Mouse (Mus musculus) ES-E14 (cell line): ENCODE results near the gene Elp5. TPM values are rescaled to one million over a fixed set of nuclear protein-coding genes. Genes with fewer than 3 reads are reported as not detected.

Experiments used
- DNase-seq: peaks from one replicate; pipeline ENCODE4 v3.0.0-alpha.2; 2013; ENCODE audit warnings: low read depth, low spot score
- H3K27ac ChIP-seq: 2 replicates; pipeline ENCODE4 v1.5.1; 2012; ENCODE audit warnings: low read depth, mild to moderate bottlenecking, low read length, moderate library complexity, mixed read lengths; ENCODE audit not compliant: poor library complexity, insufficient read depth, severe bottlenecking
- H3K36me3 ChIP-seq: 2 replicates; pipeline ENCODE4 v1.6.1; 2012; ENCODE audit warnings: mild to moderate bottlenecking, low read length, moderate library complexity, mixed read lengths; ENCODE audit not compliant: control insufficient read depth, poor library complexity, insufficient read depth, severe bottlenecking
- H3K4me1 ChIP-seq, 2 experiments: fragments of 150-350 bp in 1 of 2; sonication (generic) in 1 of 2; 2 replicates each; pipeline ENCODE4 v1.6.1; 2012; ENCODE audit warnings: low read length in 2 of 2, mild to moderate bottlenecking in 1 of 2, mixed read lengths in 1 of 2; ENCODE audit not compliant: control insufficient read depth in 2 of 2, insufficient read depth in 2 of 2, poor library complexity in 1 of 2
- H3K4me3 ChIP-seq, 2 experiments: fragments of 150-350 bp in 1 of 2; sonication (generic) in 1 of 2; 2 replicates each; pipeline ENCODE4 v1.5.1; 2012; ENCODE audit warnings: low read length in 2 of 2, low read depth in 1 of 2, mild to moderate bottlenecking in 1 of 2, mixed read lengths in 1 of 2; ENCODE audit not compliant: insufficient read depth in 1 of 2, poor library complexity in 1 of 2, severe bottlenecking in 1 of 2
- H3K9ac ChIP-seq: 2 replicates; pipeline ENCODE4 v1.6.1; 2012; ENCODE audit warnings: low read depth, mild to moderate bottlenecking, low read length, mixed read lengths; ENCODE audit not compliant: poor library complexity, insufficient read depth, severe bottlenecking
- H3K9me3 ChIP-seq: fragments of 150-350 bp; sonication (generic); 2 replicates; pipeline ENCODE4 v1.6.1; 2012; ENCODE audit warnings: low read depth, mild to moderate bottlenecking, low read length; ENCODE audit not compliant: control insufficient read depth, insufficient read depth
- HCFC1 ChIP-seq: IDR thresholded peaks from 2 replicates; pipeline ENCODE4 v1.6.1; 2012; ENCODE audit warnings: low read length, inconsistent platforms, borderline replicate concordance; ENCODE audit not compliant: insufficient read depth
- ZC3H11A ChIP-seq: IDR thresholded peaks from 2 replicates; pipeline ENCODE4 v1.6.1; 2012; ENCODE audit warnings: low read depth, mild to moderate bottlenecking, inconsistent platforms, low read length, borderline replicate concordance
- ZNF384 ChIP-seq: IDR thresholded peaks from 2 replicates; pipeline ENCODE4 v1.6.1; 2012; ENCODE audit warnings: low read depth, low read length, inconsistent platforms
- in situ Hi-C, 2 experiments: fragments of 600-800 bp; cut with MboI; formaldehyde crosslinking; loops; one replicate each; pipeline ENCODE4 v1.15.1; 2025; ENCODE audit warnings: low sequenced_read_pairs in 2 of 2, inconsistent platforms in 1 of 2; ENCODE audit not compliant: unreplicated experiment in 2 of 2
- total RNA-seq: library from RNA; depleted of rRNA; stranded (reverse); fragments of 300-350 nt; gene quantifications from 2 replicates; pipeline ENCODE4 v1.2.3, GENCODE M21; 2012

Elp5 gene
- total RNA-seq, 1 experiment: 87.9 TPM

DNA sequence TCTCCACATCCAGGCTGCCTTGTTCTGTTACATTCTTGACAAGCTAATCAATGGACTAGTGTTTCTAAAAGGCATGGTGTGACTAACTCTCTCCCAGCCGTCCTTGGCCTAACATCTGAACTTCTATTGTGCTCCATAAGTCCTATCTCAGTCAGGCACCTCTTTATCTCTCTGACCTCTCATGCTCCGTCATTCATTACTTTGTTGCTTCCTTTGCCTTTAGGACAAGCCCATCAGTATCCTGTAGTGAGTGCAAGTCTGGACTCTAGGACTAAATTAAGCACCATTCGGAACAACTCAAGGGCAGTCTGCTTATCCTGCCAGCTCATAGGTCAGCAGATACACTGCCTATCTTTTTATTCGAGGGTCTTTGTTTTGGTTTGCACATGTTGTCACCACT is 6.0 kb downstream of the Elp5 start:
- no peak overlapping the region for H3K27ac ChIP-seq
- no peak overlapping the region for H3K9ac ChIP-seq
- no peak for DNase-seq
- no peak overlapping the region for H3K4me3 ChIP-seq
- H3K36me3 ChIP-seq: peaks cover 21% of the 10 kb centered on the region
- in situ Hi-C loops: no loop called here
- no peaks in the 10 kb centered on the region for H3K4me1 ChIP-seq
- no peak for TF ChIP-seq ZC3H11A
- no peak for TF ChIP-seq ZNF384
- H3K9me3 ChIP-seq: no peaks in the 10 kb centered on the region

DNA sequence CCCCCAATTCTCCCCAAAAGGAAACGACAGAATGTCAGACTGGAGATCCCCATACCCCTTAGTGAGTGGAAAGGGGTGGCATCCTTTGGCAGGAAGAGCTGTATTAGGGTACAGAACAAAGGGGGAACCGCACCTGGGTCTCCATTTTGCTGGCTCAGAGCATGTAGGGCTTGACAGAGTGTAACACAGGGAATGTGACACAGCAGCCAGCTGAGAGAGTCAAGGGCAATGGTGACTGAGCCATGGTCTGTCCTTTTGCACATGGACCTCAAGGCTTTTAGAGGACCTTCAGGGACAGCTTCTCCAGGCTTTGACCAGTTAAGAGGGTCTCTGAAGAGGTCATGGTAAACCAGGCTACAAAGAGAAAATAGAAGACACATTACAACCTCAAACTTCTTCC is 7.4 kb downstream of the Elp5 start:
- Histone ChIP-seq H3K9ac (no peak overlapping the region), H3K36me3 (peaks cover 21% of the 10 kb centered on the region), H3K4me1 (no peaks in the 10 kb centered on the region), H3K4me3 (no peak overlapping the region), H3K27ac (no peak overlapping the region), H3K9me3 (no peaks in the 10 kb centered on the region)
- in situ Hi-C loops: no loop called here
- no peak for DNase-seq
- no peak for TF ChIP-seq ZNF384

DNA sequence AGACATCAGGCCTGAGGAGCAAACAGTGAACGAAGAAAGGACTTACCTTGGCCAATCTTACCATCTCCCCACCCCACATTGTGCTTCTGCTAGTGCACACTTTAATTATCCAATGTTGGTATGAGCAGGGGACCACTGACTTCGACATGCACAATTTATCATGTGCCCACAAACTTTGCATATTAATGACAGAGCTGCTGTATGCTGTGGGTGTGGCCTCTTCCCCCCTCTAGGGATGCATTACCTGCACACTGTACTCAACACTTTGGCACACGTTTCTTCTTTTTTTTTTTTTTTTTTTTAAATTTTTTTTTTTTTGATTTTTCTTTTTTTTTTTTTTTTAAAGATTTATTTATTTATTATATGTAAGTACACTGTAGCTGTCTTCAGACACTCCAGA is 11.5 kb downstream of the Elp5 start:
- Histone ChIP-seq H3K9ac (no peak overlapping the region), H3K36me3 (peaks cover 26% of the 10 kb centered on the region), H3K9me3 (no peaks in the 10 kb centered on the region), H3K4me1 (peaks cover 0 to 6% of the 10 kb centered on the region in 2 experiments; a peak in 1 of 4 replicates), H3K27ac (no peak overlapping the region), H3K4me3 (no peak overlapping the region)
- no peak for DNase-seq
- in situ Hi-C loops: no loop called here
- TF ChIP-seq HCFC1 (no peak), ZNF384 (peak; percentile 53; the same call in 1 of the 2 replicates)

DNA sequence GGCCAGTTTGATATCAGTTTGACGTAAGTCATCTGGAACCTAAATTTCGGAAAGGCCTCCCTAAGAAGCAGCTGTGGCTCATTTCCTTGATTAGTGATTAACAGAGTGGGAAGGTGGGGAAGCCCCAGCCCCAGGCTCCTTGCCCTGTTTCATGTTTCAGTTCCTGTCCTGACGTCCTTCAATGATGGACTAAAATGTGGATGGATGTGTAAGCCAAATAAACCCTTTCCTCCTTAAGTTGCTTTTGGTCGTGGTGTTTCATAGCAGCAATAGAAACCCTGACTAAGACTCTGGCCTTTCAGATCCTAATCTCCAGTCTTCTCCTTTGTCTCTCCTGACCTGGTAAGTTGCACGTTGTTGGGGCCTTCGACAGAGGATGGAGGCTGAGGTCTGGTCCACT is 12.1 kb downstream of the Elp5 start:
- TF ChIP-seq HCFC1: no peak
- in situ Hi-C loops: no loop called here
- Histone ChIP-seq H3K27ac (no peak overlapping the region), H3K9me3 (no peaks in the 10 kb centered on the region), H3K4me3 (no peak overlapping the region), H3K9ac (no peak overlapping the region), H3K36me3 (peaks cover 23% of the 10 kb centered on the region), H3K4me1 (peaks cover 0 to 6% of the 10 kb centered on the region in 2 experiments; a peak in 1 of 4 replicates)
- DNase-seq: no peak

DNA sequence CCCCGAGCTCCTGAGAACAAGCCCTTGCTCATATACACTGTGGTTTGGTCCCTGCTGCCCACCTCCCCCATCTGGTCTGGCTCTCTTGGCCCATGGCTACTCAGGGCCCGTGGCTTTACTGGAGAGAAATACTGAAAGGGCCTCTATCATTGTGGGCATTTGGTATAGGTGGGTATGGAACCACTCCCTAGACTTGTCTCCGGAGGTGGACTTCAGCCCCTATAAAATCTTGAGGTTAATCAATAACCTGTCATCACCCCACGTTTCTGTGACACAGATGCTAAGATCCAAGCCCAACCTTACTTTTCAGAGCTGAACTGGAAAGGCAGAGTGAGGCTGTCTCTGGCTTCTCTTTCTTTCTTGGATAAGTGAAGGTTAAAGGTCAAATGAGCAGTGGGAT is 13.5 kb downstream of the Elp5 start:
- Histone ChIP-seq H3K9ac (no peak overlapping the region), H3K4me1 (peaks cover 0 to 8% of the 10 kb centered on the region in 2 experiments; a peak in 1 of 4 replicates), H3K27ac (no peak overlapping the region), H3K9me3 (no peaks in the 10 kb centered on the region), H3K4me3 (no peak overlapping the region), H3K36me3 (peaks cover 15% of the 10 kb centered on the region; the same call in 1 of the 2 replicates)
- DNase-seq: no peak
- in situ Hi-C loops: no loop called here
- TF ChIP-seq ZNF384: no peak
